Mouse (Mus musculus) stomach, postnatal 0 days (tissue): ENCODE results near the gene Src. TPM values are rescaled to one million over a fixed set of nuclear protein-coding genes. Genes with fewer than 3 reads are reported as not detected.
A peak's percentile ranks its signal among the peaks of the same experiment; 100 is the strongest.

Experiments
- ATAC-seq: fragments of 200-750 bp; cut with Nextera tagmentation; 2 replicates; pipeline ENCODE4 v1.8.0; 2017; ENCODE audit not compliant: low FRiP score, low TSS enrichment
- DNase-seq: peaks from one replicate; pipeline ENCODE4 v3.0.0-alpha.2; 2016; ENCODE audit warnings: low spot score
- H3K27ac ChIP-seq: fragments of 300-500 bp; sonication (generic); replicated peaks from 2 replicates; pipeline ENCODE4 v1.5.1; 2014; ENCODE audit warnings: mild to moderate bottlenecking, control low read depth
- H3K27me3 ChIP-seq: fragments of 300-500 bp; sonication (generic); 2 replicates; pipeline ENCODE4 v1.6.1; 2014; ENCODE audit warnings: low read length; ENCODE audit not compliant: control insufficient read depth, insufficient read depth
- H3K36me3 ChIP-seq: fragments of 300-500 bp; sonication (generic); 2 replicates; pipeline ENCODE4 v1.6.1; 2014; ENCODE audit warnings: low read length, mixed read lengths; ENCODE audit not compliant: control insufficient read depth, insufficient read depth
- H3K4me1 ChIP-seq: fragments of 300-500 bp; sonication (generic); replicated peaks from 2 replicates; pipeline ENCODE4 v1.6.1; 2014; ENCODE audit warnings: antibody characterized with exemption; ENCODE audit not compliant: control insufficient read depth, insufficient read depth
- H3K4me2 ChIP-seq: fragments of 300-500 bp; sonication (generic); replicated peaks from 2 replicates; pipeline ENCODE4 v1.6.1; 2014; ENCODE audit warnings: low read depth, mild to moderate bottlenecking, control low read depth, moderate library complexity
- H3K4me3 ChIP-seq: fragments of 300-500 bp; sonication (generic); 2 replicates; pipeline ENCODE4 v1.5.1; 2014; ENCODE audit warnings: low read depth, low read length, control low read depth
- H3K9ac ChIP-seq: fragments of 300-500 bp; sonication (generic); 2 replicates; pipeline ENCODE4 v1.6.1; 2014; ENCODE audit warnings: mild to moderate bottlenecking, low read length, control low read depth, mixed read lengths
- H3K9me3 ChIP-seq: fragments of 300-500 bp; sonication (generic); 2 replicates; pipeline ENCODE4 v1.6.1; 2016; ENCODE audit warnings: low read length; ENCODE audit not compliant: control insufficient read depth
- CTCF ChIP-seq: IDR thresholded peaks from 2 replicates; pipeline ENCODE4 v1.5.1; 2016; ENCODE audit warnings: antibody characterized with exemption, low read depth, mild to moderate bottlenecking, moderate library complexity
- EP300 ChIP-seq: optimal IDR thresholded peaks from 2 replicates; pipeline ENCODE3; 2016; ENCODE audit warnings: antibody characterized with exemption
- WGBS: fragments of 180-500 bp; shearing (Covaris S2); extraction: QIAGEN DNeasy Blood & Tissue Kit; methylation state at CpG from one replicate; pipeline ENCODE4 v1.1.7; 2014; 5-methylcytosine and 5-hydroxymethylcytosine counted together
- polyA plus RNA-seq: library from polyadenylated mRNA; unstranded; fragments of >200 nt; fragmentation: Nextera tagmentation; extraction: Ambion mirVana; gene quantifications from 2 replicates; pipeline ENCODE4 v1.2.1, GENCODE M21; 2015

The Src gene
- polyA plus RNA-seq, 1 experiment from 2014 or later = 12.0 TPM

DNA sequence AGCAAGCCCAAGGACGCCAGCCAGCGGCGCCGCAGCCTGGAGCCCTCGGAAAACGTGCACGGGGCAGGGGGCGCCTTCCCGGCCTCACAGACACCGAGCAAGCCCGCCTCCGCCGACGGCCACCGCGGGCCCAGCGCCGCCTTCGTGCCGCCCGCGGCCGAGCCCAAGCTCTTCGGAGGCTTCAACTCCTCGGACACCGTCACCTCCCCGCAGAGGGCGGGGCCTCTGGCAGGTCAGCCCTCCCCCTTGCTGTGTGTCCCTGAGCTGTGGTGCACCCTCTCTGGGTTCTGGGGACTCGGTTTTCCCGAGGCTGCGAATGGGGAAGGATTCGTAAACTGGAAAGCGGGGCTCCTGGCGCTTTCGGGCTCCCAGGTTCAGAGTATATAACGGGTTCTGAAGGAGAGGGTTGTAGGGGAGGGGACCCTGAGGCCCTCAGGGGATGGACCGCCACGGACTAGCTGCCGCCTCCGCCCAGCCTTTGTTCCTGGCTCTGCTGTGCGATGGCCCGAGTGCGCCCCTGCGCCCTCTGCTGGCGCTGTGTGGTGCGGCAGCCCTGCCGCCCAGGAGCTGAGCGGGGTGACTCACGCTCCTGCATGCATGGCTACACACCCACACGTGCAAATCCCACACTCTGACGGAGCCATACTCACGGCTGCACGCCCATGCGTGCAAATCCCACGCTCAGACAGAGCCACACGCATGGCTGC, 39.0 kb downstream of the Src start:
- WGBS = 3% methylated on average over 55 of the region's 56 CpGs
- peak overlapping the region; percentile 65 for H3K27ac ChIP-seq

DNA sequence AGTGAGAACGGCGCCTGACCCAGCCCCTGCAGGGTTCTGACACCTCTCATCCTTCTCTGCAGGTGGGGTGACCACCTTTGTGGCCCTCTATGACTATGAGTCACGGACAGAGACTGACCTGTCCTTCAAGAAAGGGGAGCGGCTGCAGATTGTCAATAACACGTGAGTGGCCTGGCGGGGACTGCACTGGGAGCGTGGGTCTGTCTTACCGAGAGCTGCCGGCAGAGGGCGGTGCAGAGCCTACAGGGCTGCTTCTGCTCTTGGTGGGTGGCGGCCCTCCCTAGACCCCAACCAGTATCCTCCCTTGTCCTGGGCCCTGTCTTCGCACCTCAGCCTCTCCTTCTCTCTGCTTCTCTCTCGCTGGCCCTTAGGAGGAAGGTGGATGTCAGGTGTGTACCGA, 40.2 kb downstream of the Src start:
- DNase-seq (peak; percentile 85), ATAC-seq (peak; percentile 33)
- no peaks in the 10 kb centered on the region for H3K9me3 ChIP-seq
- TF ChIP-seq CTCF (peak; percentile 92), EP300 (no peak)
- H3K4me2 ChIP-seq = no peak overlapping the region
- H3K27me3 ChIP-seq = no peaks in the 10 kb centered on the region
- 0 out of 2 replicates have a peak, but pooled peaks cover 6% of the 10 kb centered on the region for H3K4me1 ChIP-seq
- no peak overlapping the region for H3K9ac ChIP-seq
- peaks cover 16% of the 10 kb centered on the region for H3K36me3 ChIP-seq
- no peak overlapping the region for H3K4me3 ChIP-seq
- H3K27ac ChIP-seq = no peak overlapping the region
- WGBS = 29% methylated on average over 13 of the region's 14 CpGs

More for the DNA sequence above, 39.0 kb downstream of the Src start:
- H3K4me3 ChIP-seq = peak overlapping the region; percentile 39
- H3K36me3 ChIP-seq = peaks cover 5% of the 10 kb centered on the region
- peak overlapping the region; percentile 62 for H3K4me2 ChIP-seq
- DNase-seq (peak; percentile 96), ATAC-seq (peak; percentile 91)
- TF ChIP-seq EP300 (no peak), CTCF (peak; percentile 99)
- H3K9me3 ChIP-seq = no peaks in the 10 kb centered on the region
- H3K4me1 ChIP-seq = 0 out of 2 replicates have a peak, but pooled peaks cover 6% of the 10 kb centered on the region
- H3K27me3 ChIP-seq = no peaks in the 10 kb centered on the region
- H3K9ac ChIP-seq = peak overlapping the region; percentile 59

DNA sequence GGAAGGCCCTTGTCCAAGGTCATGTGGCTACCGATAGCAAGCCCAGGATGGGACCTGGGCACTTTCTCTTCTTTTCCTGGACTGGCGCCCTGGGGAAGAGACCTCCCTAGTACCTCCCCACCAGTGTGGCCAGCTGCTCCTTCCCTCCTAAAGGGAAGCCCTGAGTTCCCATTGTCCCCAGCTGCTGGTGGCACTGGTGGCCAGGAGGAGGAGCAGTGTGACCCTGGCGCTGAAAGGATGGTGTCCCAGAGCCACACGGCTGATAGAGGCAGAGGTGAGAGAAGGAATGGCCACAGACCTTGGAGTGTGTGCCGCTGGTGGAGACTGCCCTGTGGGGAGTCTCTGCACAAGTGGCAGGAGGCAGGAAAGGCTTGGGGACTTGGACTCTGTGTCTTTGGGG, 41.5 kb downstream of the Src start:
- no peak overlapping the region; the same call in 1 of the 2 replicates for H3K9ac ChIP-seq
- ATAC-seq (no peak), DNase-seq (no peak)
- no peaks in the 10 kb centered on the region for H3K27me3 ChIP-seq
- peaks cover 9% of the 10 kb centered on the region; the same call in 1 of the 2 replicates for H3K4me1 ChIP-seq
- WGBS = 57% methylated on average over 5 of the region's 5 CpGs
- H3K36me3 ChIP-seq = peaks cover 18% of the 10 kb centered on the region
- TF ChIP-seq EP300 = no peak
- peak; percentile 55 for TF ChIP-seq CTCF
- H3K9me3 ChIP-seq = no peaks in the 10 kb centered on the region
- no peak overlapping the region for H3K4me2 ChIP-seq
- H3K4me3 ChIP-seq = no peak overlapping the region
- H3K27ac ChIP-seq = no peak overlapping the region

DNA sequence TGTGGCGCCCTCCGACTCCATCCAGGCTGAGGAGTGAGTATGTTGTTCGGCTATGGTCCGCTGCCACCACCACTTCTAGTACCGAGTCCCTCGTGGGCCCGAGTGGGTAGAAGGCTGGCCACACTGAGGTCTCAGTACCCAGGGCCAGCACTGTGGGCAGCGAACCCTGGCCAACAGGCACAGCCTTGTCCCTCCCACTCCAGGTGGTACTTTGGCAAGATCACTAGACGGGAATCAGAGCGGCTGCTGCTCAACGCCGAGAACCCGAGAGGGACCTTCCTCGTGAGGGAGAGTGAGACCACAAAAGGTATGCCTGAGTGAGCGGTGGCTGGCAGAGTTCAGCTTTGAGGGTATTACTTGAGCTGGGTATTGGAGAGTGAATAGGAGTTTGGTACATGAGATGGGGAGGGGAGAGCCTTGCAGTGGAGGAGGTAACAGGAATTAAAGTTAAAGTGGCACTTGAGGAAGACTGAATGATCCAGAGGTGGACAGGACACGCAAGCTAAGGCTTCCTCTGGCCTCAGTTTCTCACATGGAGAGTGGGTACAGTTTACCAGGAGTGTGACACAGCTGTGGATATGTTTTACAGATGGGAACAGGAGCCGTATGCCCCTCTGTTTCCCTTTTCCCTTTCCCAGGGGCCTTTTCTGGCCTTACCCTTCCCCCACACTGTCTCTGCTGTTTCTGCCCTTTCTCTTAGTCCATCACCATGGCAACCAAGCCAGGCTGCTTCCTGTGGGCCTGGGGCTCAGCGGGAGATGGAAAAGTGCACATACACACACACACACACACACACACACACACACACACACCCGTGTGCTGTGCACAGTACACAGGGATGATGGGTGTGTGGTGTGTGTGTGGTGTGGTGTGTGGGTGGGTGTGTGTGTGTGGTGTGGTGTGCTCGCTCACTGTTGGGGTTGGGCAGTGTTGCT, 44.8 kb downstream of the Src start:
- Histone ChIP-seq H3K27ac (peak overlapping the region; percentile 82; the same call in 1 of the 2 replicates), H3K27me3 (no peaks in the 10 kb centered on the region), H3K4me2 (no peak overlapping the region), H3K36me3 (peaks cover 26% of the 10 kb centered on the region), H3K9ac (no peak overlapping the region), H3K9me3 (no peaks in the 10 kb centered on the region), H3K4me3 (no peak overlapping the region), H3K4me1 (peaks cover 7% of the 10 kb centered on the region; the same call in 1 of the 2 replicates)
- ATAC-seq = no peak
- no peak for DNase-seq
- 60% methylated on average over 20 of the region's 20 CpGs for WGBS
- TF ChIP-seq CTCF (no peak), EP300 (no peak)

DNA sequence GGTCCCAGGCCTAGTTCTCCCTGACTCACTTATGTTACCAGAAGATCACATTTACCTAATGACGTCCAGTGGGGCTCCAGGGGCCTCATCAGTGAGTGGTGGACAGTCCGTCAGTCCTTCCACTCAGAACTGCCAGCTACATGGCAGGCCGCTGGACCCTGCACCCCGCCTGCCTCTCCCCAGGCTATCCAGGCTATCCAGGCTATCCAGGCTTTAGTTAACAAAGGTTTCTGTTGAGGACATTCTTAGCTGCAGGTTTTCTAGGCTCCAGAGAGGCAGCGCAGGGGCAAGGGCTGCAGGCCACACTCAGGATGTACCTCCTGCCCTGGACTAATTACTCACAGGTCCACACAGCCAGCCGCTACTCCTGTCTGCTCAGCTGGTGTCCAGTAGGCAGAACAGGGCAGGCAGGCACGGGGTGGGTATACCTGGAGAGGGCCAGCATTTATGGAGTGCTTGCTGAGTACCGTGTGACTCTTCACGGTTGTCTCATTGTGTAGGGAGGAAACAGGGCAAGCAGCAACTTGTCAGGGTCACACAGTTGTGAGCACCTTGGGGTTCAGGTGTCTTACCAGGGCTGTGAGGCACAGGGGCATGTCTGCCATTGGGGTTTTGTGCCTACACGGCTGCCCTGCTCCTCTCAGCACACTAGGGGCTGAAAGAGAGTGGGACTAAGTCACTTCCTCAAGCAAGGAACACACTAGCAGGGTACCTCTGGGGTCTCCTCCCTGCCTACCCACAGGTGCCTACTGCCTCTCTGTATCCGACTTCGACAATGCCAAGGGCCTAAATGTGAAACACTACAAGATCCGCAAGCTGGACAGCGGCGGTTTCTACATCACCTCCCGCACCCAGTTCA, 45.9 kb downstream of the Src start:
- Histone ChIP-seq H3K4me1 (peaks cover 4% of the 10 kb centered on the region; the same call in 1 of the 2 replicates), H3K4me2 (no peak overlapping the region; the same call in 1 of the 2 replicates), H3K36me3 (peaks cover 30% of the 10 kb centered on the region), H3K4me3 (no peak overlapping the region), H3K27ac (peak overlapping the region; percentile 82), H3K27me3 (no peaks in the 10 kb centered on the region), H3K9ac (peak overlapping the region; percentile 47; the same call in 1 of the 2 replicates), H3K9me3 (no peaks in the 10 kb centered on the region)
- 43% methylated on average over 16 of the region's 16 CpGs for WGBS
- peak; percentile 5; the same call in 1 of the 2 replicates for ATAC-seq
- no peak for DNase-seq
- 0 out of 2 replicates have a peak, but pooled peaks have one; percentile 1 for TF ChIP-seq CTCF
- TF ChIP-seq EP300 = no peak
